Mouse (Mus musculus): Measurements from ENCODE around the gene Nacc2.

Gene Nacc2

GRCm38 (mm10) chr2:26139034-26139544, 16.1 kb upstream of the Nacc2 start:
- DNase-seq = no peak

- no peak for DNase-seq
Observed at GRCm38 (mm10) chr2:26138252-26139033, 15.4 kb upstream of the Nacc2 start.

- DNase-seq = no peak
Observed at GRCm38 (mm10) chr2:26134591-26134990, 11.6 kb upstream of the Nacc2 start.

GRCm38 (mm10) chr2:26132628-26133551, 9.9 kb upstream of the Nacc2 start:
- DNase-seq = peak; percentile 77 to 85

- DNase-seq = no peak
Observed at GRCm38 (mm10) chr2:26131327-26131726, 8.3 kb upstream of the Nacc2 start.

GRCm38 (mm10) chr2:26129962-26130361, 6.9 kb upstream of the Nacc2 start:
- no peak for DNase-seq

GRCm38 (mm10) chr2:26129346-26129745, 6.3 kb upstream of the Nacc2 start:
- no peak for DNase-seq

- DNase-seq = peak; percentile 77 to 82
Observed at GRCm38 (mm10) chr2:26122171-26123078, 595 bp downstream of the Nacc2 start.

- peak in 1 of 2 experiments; percentile 23 for DNase-seq
Observed at GRCm38 (mm10) chr2:26121541-26122083, 1.4 kb downstream of the Nacc2 start.

- DNase-seq = no peak
Observed at GRCm38 (mm10) chr2:26119626-26120025, 3.4 kb downstream of the Nacc2 start.

- DNase-seq = no peak
Observed at GRCm38 (mm10) chr2:26119310-26119592, 3.8 kb downstream of the Nacc2 start.

- DNase-seq = peak; percentile 40 to 53
Observed at GRCm38 (mm10) chr2:26118584-26119309, 4.3 kb downstream of the Nacc2 start.

- DNase-seq = no peak
Observed at GRCm38 (mm10) chr2:26117580-26117979, 5.4 kb downstream of the Nacc2 start.

GRCm38 (mm10) chr2:26116550-26116949, 6.5 kb downstream of the Nacc2 start:
- no peak for DNase-seq

GRCm38 (mm10) chr2:26115215-26115614, 7.8 kb downstream of the Nacc2 start:
- DNase-seq = no peak

GRCm38 (mm10) chr2:26108237-26108636, 14.8 kb downstream of the Nacc2 start:
- DNase-seq = peak; percentile 31 to 45

- no peak for DNase-seq
Observed at GRCm38 (mm10) chr2:26107011-26107410, 16.0 kb downstream of the Nacc2 start.

GRCm38 (mm10) chr2:26106233-26106632, 16.8 kb downstream of the Nacc2 start:
- DNase-seq = no peak

- DNase-seq = no peak
Observed at GRCm38 (mm10) chr2:26100296-26100695, 22.7 kb downstream of the Nacc2 start.

GRCm38 (mm10) chr2:26099851-26100250, 23.2 kb downstream of the Nacc2 start:
- DNase-seq = no peak

- no peak for DNase-seq
Observed at GRCm38 (mm10) chr2:26099260-26099659, 23.8 kb downstream of the Nacc2 start.

GRCm38 (mm10) chr2:26093897-26094296, 29.1 kb downstream of the Nacc2 start:
- DNase-seq = no peak

All from cerebellum, postnatal 36 days (tissue).